Mouse (Mus musculus) hindbrain, embryonic 11.5 days (tissue): ENCODE data around the gene Ptgds. TPM values are rescaled to one million over a fixed set of nuclear protein-coding genes. Genes with fewer than 3 reads are reported as not detected.

Experiments used
- polyA plus RNA-seq: library from polyadenylated mRNA; unstranded; fragments of >200 nt; fragmentation: Nextera tagmentation; extraction: Ambion mirVana; gene quantifications from 2 replicates; pipeline ENCODE4 v1.2.1, GENCODE M21; 2014

Gene Ptgds
- polyA plus RNA-seq, 1 experiment from 2014 or later: 0.39 TPM

Other genes starting within 250 kb of the Ptgds start
- gene Tubb4b, start 245.3 kb downstream of the Ptgds start, polyA plus RNA-seq: 519 and 526 TPM in 2 replicates
- gene Slc34a3, start 235.7 kb downstream of the Ptgds start, polyA plus RNA-seq: not detected in 2 replicates
- gene Rnf224, start 233.3 kb downstream of the Ptgds start, polyA plus RNA-seq: not detected in 2 replicates
- gene Rnf208, start 227.8 kb downstream of the Ptgds start, polyA plus RNA-seq: 21.7 and 23.9 TPM in 2 replicates
- not detected in 2 replicates for gene Cysrt1, start 227.6 kb downstream of the Ptgds start, polyA plus RNA-seq
- 4.3 and 4.9 TPM in 2 replicates for gene AL732309.1, start 223.2 kb downstream of the Ptgds start, polyA plus RNA-seq
- 12.2 and 14.6 TPM in 2 replicates for gene Tmem203, start 214.6 kb downstream of the Ptgds start, polyA plus RNA-seq
- 4.0 and 4.5 TPM in 2 replicates for gene Tprn, start 207.4 kb downstream of the Ptgds start, polyA plus RNA-seq
- gene Ssna1, start 197.6 kb downstream of the Ptgds start, polyA plus RNA-seq: 244 and 248 TPM in 2 replicates
- gene Anapc2, start 197.6 kb downstream of the Ptgds start, polyA plus RNA-seq: 107 and 110 TPM in 2 replicates
- not detected in 2 replicates for gene Tmem210, start 181.9 kb downstream of the Ptgds start, polyA plus RNA-seq
- gene Lrrc26, start 180.1 kb downstream of the Ptgds start, polyA plus RNA-seq: not detected in 2 replicates
- 3.6 and 3.9 TPM in 2 replicates for gene Grin1, start 150.9 kb downstream of the Ptgds start, polyA plus RNA-seq
- gene Man1b1, start 137.7 kb downstream of the Ptgds start, polyA plus RNA-seq: 86.7 and 133 TPM in 2 replicates
- 13.4 and 21.3 TPM in 2 replicates for gene Dpp7, start 113.7 kb downstream of the Ptgds start, polyA plus RNA-seq
- 4.1 and 6.5 TPM in 2 replicates for gene Uap1l1, start 104.4 kb downstream of the Ptgds start, polyA plus RNA-seq
- 41.0 and 45.2 TPM in 2 replicates for gene Sapcd2, start 97.7 kb downstream of the Ptgds start, polyA plus RNA-seq
- 0.21 TPM in 1 of 2 replicates, not detected in the other for gene Entpd2, start 74.2 kb downstream of the Ptgds start, polyA plus RNA-seq
- gene Npdc1, start 70.7 kb downstream of the Ptgds start, polyA plus RNA-seq: 123 and 151 TPM in 2 replicates
- gene Fut7, start 46.8 kb downstream of the Ptgds start, polyA plus RNA-seq: 0.11 TPM in 1 of 2 replicates, not detected in the other
- gene Abca2, start 41.3 kb downstream of the Ptgds start, polyA plus RNA-seq: 3.5 and 3.7 TPM in 2 replicates
- gene Clic3, start 13.2 kb downstream of the Ptgds start, polyA plus RNA-seq: 0.57 TPM in 1 of 2 replicates, not detected in the other
- gene Paxx, start 9.0 kb downstream of the Ptgds start, polyA plus RNA-seq: 27.6 and 28.0 TPM in 2 replicates
- gene Lcn12, start 23.9 kb upstream of the Ptgds start, polyA plus RNA-seq: not detected in 2 replicates
- gene Fbxw5, start 30.7 kb upstream of the Ptgds start, polyA plus RNA-seq: 64.2 and 75.3 TPM in 2 replicates
- 4.0 and 6.1 TPM in 2 replicates for gene C8g, start 31.7 kb upstream of the Ptgds start, polyA plus RNA-seq
- gene Traf2, start 76.9 kb upstream of the Ptgds start, polyA plus RNA-seq: 25.3 and 32.3 TPM in 2 replicates
- 380 and 436 TPM in 2 replicates for gene Edf1, start 87.8 kb upstream of the Ptgds start, polyA plus RNA-seq
- gene Mamdc4, start 104.8 kb upstream of the Ptgds start, polyA plus RNA-seq: 3.0 and 4.2 TPM in 2 replicates
- 161 and 167 TPM in 2 replicates for gene Phpt1, start 105.2 kb upstream of the Ptgds start, polyA plus RNA-seq
- gene Ajm1, start 111.7 kb upstream of the Ptgds start, polyA plus RNA-seq: 0.38 and 0.59 TPM in 2 replicates
- 53.3 and 55.3 TPM in 2 replicates for gene Rabl6, start 138.5 kb upstream of the Ptgds start, polyA plus RNA-seq
- gene Ccdc183, start 147.6 kb upstream of the Ptgds start, polyA plus RNA-seq: 0.14 and 0.22 TPM in 2 replicates
- gene Tmem141, start 152.0 kb upstream of the Ptgds start, polyA plus RNA-seq: 17.6 and 18.0 TPM in 2 replicates
- 0.57 and 0.82 TPM in 2 replicates for gene Fcna, start 158.0 kb upstream of the Ptgds start, polyA plus RNA-seq
- not detected in 2 replicates for gene Lcn8, start 183.1 kb upstream of the Ptgds start, polyA plus RNA-seq
- gene Lcn5, start 187.9 kb upstream of the Ptgds start, polyA plus RNA-seq: not detected in 2 replicates
- not detected in 2 replicates for gene Lcn6, start 206.7 kb upstream of the Ptgds start, polyA plus RNA-seq
- gene Lcn10, start 212.7 kb upstream of the Ptgds start, polyA plus RNA-seq: 0.20 TPM in 1 of 2 replicates, not detected in the other
- gene Obp2a, start 230.0 kb upstream of the Ptgds start, polyA plus RNA-seq: not detected in 2 replicates
- 65.1 and 71.6 TPM in 2 replicates for gene Bmyc, start 236.7 kb upstream of the Ptgds start, polyA plus RNA-seq